Mouse (Mus musculus) ovary, adult 10 weeks (tissue): ENCODE data around the gene Arl5c. TPM values are rescaled to one million over a fixed set of nuclear protein-coding genes. Genes with fewer than 3 reads are reported as not detected.

Experiments used
- polyA plus RNA-seq: library from polyadenylated mRNA; stranded (reverse); fragments of 350-450 nt; fragmentation: Illumina TruSeq; extraction: RNeasy Lipid Tissue Mini Kit (QIAGEN cat#74804); gene quantifications from one replicate; pipeline ENCODE4 v1.2.3, GENCODE M21; 2014

Arl5c gene
- 1.7 TPM for polyA plus RNA-seq

DNA sequence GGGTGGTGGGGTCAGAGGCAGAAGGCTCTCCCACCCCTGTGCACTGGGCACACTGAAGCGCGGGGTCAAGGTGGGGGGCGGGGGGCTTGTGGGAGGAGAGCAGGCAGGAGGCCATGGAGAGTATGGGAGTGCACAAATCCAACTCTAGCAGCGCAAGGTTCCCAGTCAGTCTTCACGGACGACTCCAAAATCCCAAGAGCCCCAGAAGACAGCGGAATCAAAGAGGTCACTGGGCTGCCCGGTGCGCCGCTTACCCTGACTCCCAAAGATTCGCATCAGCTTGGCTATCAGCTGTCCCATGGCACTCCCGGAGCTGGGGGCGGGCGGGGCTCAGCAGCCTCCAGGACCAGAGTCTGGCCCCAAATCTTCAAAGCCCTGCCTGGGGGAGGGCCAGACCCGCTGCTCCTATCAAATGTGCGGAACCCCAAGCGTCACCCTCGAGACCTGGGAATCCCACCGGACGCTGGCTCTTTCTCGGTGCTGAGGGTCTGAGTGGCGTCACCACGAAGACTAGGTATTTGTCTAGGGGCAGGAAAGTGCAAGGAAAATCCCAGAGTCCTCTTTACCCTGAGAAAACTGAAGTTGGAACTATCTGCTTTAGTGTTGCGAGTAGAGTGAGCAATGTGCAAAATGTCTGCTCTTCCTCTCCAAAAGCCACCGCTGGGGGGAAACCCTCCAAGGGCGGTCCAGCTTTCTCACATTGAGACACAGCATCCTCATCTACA, at the start of gene Arl5c:
Gene Arl5c (minus strand): TSS at position 618 of the 725 bp plus-strand sequence.

DNA sequence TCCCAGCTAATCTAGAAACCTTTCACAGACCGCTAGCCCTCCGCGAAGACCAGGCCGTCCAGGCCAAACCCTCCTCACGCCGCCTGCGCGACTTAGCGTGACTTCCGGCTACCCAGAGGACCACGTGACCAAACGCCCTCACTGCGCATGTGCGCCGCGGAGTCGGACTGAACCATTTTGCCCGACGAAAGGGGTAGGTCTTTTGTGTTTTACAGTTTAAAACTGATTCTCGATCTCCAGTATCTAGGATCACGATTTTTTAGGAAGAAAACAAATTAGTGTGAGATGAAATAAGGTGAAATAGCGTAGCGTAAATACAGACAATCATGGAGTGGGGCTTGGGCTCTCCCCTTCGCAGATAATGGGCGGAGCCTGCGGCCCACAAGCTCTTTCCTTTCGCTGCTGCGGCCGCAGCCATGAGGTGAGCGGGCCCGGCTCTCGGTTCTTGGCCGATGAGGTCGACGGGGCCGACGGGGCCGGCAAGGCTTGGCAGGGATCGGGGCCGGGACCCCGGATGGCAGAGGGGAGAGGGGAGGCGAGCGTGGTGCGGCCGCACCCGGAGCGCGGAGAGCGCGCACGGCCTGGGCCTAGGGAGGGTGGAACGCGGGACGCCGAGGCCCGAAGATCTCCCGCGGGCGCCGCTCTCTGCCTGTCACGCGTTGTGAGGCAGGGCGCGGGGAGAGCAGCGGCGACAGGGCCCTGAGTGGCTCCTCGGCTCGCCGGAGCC, 30.8 kb upstream of the Arl5c start, which contains the start of gene Rpl19:
Gene Rpl19 (plus strand): TSS at position 141 of the 727 bp plus-strand sequence.

DNA sequence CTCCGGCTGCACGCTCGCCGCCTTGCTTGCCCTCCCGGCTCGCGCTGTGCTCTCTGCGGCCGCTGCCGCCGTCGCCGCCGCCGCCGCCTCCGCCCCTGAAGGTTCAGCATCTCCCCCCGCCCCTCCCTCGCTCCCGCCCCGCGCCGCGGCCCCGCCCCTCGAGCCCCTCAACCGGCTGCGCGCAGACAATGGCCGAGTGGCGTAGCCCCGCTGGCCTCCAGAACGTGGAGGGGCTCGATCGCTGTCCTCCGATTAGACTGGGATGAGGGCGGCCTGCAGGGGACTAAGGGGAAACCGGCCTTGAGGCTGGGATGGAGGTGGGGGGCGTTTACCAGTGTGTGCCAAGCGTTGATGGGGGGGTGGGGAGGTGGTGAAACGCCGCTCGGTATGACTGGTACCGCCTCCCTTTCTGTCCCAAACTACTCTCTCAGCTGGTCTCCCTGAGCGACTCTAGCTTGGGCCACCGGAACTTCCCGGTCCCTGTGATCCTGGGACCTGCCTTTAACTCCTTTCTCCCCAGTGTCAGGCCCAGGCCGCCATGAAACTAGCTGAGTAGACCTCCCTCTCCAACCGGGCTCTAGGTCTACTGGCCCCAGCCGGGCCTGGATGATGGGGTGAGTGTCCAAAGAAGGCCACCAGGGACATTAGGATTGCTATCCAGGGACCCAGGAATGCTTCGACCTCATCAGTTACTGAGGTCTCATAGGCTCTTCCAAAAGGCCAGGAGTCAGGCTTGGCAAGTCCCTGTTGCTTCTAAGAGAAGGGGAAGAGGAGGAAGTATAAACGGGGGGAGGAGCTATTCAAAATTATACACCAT, 26.8 kb upstream of the Arl5c start, which contains the start of gene Cacnb1:
Gene Cacnb1 (minus strand): TSS at position 480 of the 817 bp plus-strand sequence.

DNA sequence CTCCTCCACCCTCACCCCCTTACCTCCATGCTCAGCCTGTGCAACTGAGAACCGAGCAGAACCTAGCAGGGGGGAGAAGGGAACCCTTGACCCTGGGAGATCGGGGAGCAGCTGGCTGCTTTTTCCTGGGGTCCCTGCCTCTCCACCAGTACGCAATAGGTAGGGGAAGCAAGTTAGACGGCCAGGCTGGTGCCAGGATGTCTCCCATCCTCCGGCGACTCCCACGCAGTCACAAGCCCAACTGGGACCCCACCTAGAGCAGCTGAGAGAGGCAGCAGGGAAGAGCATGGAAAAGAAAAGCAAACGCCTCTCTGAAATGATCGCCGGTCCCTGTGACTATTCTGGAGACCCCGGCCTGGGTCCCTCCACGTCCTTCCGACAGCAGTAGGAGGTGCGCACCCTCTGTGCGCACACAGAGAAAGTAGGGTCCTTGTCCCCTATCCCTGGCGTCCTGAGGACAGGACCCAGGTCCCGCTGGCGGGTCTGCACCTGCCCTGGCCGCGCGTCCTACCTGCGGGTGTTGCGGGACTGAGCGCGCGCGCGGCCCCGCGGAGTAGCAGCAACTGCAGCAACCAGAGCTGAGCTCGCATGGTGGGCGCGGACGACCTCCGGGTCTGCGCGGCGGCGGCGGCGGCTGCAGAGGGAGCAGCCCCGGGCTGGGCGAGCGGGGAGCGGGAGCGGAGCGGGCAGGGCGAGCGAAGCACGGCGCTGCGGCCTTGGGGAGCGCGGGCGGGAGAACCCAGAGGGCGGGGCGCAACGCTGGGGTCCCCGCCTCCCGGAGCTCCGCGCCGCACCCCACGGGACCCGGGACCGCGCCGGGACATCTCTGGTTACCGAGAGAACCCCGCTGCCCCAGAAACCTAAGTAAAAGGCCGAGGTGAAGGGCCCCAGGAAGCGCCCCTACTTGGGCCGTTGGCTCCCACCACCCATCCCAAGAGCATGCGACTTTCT, 10.0 kb downstream of the Arl5c start, which contains the start of gene Plxdc1:
Gene Plxdc1 (minus strand): TSS at position 718 of the 951 bp plus-strand sequence.

Other genes with a start within 250 kb of the Arl5c start
- gene Cwc25, start 229.6 kb downstream of the Arl5c start, polyA plus RNA-seq = 17.0 TPM
- not detected for gene 1700001P01Rik, start 220.3 kb downstream of the Arl5c start, polyA plus RNA-seq
- gene Rpl23, start 213.7 kb downstream of the Arl5c start, polyA plus RNA-seq = 3,292 TPM
- gene Lasp1, start 197.2 kb downstream of the Arl5c start, polyA plus RNA-seq = 27.7 TPM
- 12.8 TPM for gene B230217C12Rik, start 155.4 kb downstream of the Arl5c start, polyA plus RNA-seq
- gene Fbxo47, start 112.0 kb downstream of the Arl5c start, polyA plus RNA-seq = 3.1 TPM
- 0.20 TPM for gene Plxdc1, start 9.7 kb downstream of the Arl5c start, polyA plus RNA-seq
- 0.20 TPM for gene Cacnb1, start 26.9 kb upstream of the Arl5c start, polyA plus RNA-seq
- gene Rpl19, start 30.5 kb upstream of the Arl5c start, polyA plus RNA-seq = 119 TPM
- gene Stac2, start 57.3 kb upstream of the Arl5c start, polyA plus RNA-seq = not detected
- 27.7 TPM for gene Fbxl20, start 154.2 kb upstream of the Arl5c start, polyA plus RNA-seq
- 47.4 TPM for gene Med1, start 197.1 kb upstream of the Arl5c start, polyA plus RNA-seq
- 39.3 TPM for gene Cdk12, start 206.9 kb upstream of the Arl5c start, polyA plus RNA-seq